Mouse (Mus musculus) lung, postnatal 4 days (tissue): ENCODE data around the gene Gm8220.
"Not testable (repeated sequence)": the region's sequence is repeated elsewhere in the genome, so short reads cannot be mapped to it uniquely, and the experiment has no call there.

Experiments used
- DNase-seq, 2 experiments: peaks; one replicate each; pipeline ENCODE4 v3.0.0; 2021

The Gm8220 gene

GRCm38 (mm10) chr14:44285280-44285679 is at the start of gene Gm8220:
Gene Gm8220, plus strand, starts transcription at chr14:44285580.
- not testable (repeated sequence) for DNase-seq

GRCm38 (mm10) chr14:44248039-44248438 is 37.3 kb upstream of the Gm8220 start:
- DNase-seq = no peak

- DNase-seq = not testable (repeated sequence)
Measured at GRCm38 (mm10) chr14:44312049-44312448, 26.7 kb downstream of the Gm8220 start.

GRCm38 (mm10) chr14:44338484-44338883 is 53.1 kb downstream of the Gm8220 start, which contains the start of gene Gm5930:
Gene Gm5930, minus strand, starts transcription at chr14:44338584.
- not testable (repeated sequence) for DNase-seq
